Mouse (Mus musculus) 416B (cell line): ENCODE data around the gene 1700016K19Rik.
A peak's percentile ranks its signal among the peaks of the same experiment; 100 is the strongest.

Source experiments
- DNase-seq: peaks from one replicate; pipeline ENCODE4 v3.0.0; 2011; ENCODE audit warnings: low read depth

Gene 1700016K19Rik

GRCm38 (mm10) chr11:75999440-76000155 lies at the start of gene 1700016K19Rik:
Gene 1700016K19Rik (plus strand): TSS chr11:75999912.
- no peak for DNase-seq

- DNase-seq: no peak
These were observed 49.3 kb upstream of the 1700016K19Rik start for GRCm38 (mm10) chr11:75950459-75950858.

DNA sequence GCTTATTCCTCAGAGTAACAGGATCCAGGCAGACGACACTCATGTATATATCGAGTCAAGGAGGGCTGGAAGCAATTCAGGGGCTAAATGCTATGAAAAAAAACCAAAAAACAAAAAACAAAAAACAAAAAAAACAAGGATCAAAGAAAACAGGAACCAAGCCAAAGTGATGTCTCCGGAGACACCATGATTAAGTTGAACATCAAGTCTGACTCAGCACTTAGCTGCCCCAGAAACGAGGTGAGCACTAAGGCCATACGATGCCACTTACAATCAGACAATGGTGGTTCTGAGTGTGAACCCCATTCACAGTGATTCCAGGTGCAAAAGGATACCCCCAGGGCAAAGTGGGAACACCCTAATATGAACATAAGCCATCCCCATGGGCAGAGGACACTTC lies 47.8 kb upstream of the 1700016K19Rik start:
- no peak for DNase-seq

DNA sequence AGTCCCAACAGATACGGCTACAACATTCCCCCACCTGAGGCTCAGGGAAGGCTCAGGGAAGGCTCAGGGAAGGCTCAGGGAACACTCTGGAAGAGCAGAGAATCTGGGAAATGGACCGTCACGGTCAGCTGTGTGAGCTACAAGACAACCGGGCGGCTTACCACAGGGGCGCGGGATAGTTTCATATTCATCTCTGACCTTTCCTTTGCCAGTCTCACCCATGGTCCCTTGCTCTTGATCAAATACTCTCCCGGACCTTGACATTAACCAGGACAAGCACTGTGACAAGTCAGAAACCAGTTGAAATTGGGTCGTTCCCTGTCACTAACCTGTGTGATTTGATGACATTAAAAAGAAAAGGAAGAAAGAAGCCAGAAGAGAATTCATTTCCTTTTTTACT lies 44.8 kb upstream of the 1700016K19Rik start:
- DNase-seq: no peak

DNA sequence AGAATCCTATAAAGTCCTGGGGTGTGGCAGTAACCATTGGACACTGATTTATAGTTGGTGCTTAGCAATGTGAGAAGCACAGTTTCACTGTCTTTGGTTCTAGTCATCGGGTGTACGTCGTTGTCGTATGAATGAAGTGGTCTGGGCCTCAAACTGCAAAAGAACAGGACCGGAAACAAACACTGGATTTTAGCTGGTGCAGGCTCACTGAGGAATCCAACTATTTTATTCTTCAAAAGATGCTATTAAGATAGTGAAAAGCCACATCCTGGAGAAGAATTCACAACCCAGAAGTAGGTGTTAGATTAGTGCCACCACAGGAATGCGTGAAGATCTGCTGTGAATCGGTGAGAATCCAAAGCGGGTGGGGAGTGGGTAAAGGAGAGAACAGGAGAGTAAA lies 43.1 kb upstream of the 1700016K19Rik start:
- no peak for DNase-seq

DNA sequence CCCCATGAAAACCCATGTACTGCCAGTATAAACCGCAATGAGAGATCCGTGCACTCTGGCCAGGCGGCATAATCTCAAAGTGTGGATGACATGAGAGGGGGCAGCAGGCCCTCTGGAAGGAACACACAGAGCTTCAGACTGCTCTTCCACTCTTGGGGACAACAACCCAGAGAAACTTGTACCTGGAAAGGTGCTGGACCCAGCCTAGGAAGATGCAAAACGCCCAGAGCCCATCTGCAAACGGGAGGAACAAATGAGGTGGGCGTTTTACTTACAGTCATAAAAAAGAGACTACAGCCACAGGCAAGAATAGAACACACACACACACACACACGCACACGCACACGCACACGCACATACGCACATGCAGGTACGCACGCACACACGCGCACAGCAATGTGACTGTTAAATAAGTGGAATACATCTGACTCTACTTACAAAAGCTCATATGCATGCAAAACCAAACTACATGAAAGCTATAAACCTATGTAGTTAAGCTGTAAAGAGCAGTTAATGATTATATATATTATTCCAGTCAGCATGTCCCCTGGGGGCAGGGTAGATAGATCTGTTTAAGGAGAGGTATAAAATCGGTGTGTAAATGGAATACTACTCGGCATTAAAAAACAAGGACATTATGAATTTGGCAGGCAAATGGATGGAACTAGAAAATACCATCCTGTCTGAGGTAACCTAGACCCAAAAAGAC lies 42.4 kb upstream of the 1700016K19Rik start:
- DNase-seq: no peak

- DNase-seq: no peak
These were observed 37.9 kb upstream of the 1700016K19Rik start for GRCm38 (mm10) chr11:75961782-75962181.

DNA sequence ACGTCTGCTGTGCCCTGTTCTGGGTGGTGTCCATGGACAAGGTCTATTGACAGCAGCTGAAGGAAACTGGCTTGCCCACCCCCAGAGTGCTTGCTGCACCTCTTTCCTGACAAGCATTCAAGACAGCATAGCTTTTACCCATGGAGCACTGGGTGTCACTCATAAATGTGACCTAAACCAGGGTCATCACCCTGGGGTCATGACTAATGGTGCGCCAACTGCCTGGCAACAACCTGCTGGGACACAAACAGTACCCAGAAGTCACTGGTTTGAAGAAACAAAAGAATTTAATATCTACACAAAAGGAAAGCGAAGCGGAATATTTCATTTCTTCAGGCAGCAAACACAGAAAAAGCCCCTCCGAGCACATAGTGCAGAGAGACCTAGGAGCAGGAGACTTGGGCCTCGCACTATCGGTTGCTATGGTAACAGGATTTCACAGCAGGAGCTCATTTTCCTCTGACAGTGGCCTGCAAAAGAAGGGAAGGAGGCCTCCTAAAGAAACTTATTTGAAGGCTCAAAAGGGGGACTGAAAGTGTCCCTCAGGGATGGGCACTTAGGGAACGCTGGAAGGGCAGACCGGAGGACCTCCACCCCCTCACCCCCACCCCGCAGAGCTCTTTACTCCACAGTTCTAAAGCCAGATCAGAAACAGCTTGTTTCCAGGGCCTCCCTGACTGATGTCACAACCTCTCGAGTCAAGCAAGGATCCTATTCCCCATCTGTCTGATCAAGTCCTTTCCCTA lies 35.8 kb upstream of the 1700016K19Rik start:
- DNase-seq: no peak

- DNase-seq: no peak
These were observed 35.3 kb upstream of the 1700016K19Rik start for GRCm38 (mm10) chr11:75964476-75964730.

DNA sequence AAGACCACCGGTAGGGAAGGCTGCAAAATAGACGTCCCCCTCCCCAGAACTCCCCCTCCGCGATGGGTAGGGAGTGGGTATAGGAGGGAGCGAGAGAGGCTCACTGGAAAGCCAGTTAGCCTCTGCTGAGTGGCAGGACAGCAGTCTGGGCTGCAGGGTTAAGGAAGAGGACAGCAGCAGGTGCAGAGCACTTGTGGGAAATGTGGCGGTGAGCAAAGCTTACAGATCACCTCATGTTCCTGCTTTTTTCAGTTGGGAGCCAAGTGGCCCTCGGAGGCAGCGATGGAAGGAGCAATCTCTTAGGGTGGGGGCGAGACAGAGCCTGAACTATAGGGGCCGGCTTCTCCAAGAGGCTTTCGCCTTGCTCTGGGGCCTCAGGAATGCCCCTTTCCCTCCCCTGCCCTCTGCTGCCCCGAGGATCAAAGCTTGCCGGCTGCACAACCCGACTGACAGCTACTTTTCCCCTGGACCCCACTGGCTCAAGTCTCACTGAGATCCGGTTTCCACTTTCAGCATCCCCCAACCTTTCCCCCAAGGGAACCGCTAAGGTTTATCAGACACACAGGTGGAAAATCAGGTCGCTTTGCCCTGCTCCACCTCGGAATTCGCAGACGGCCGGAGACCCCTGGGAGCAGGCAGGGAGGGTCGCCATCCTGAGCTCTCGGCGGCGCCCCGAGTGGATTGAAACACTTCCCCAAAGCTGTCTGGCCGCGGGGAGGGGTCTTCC lies 33.9 kb upstream of the 1700016K19Rik start:
- DNase-seq: no peak

DNA sequence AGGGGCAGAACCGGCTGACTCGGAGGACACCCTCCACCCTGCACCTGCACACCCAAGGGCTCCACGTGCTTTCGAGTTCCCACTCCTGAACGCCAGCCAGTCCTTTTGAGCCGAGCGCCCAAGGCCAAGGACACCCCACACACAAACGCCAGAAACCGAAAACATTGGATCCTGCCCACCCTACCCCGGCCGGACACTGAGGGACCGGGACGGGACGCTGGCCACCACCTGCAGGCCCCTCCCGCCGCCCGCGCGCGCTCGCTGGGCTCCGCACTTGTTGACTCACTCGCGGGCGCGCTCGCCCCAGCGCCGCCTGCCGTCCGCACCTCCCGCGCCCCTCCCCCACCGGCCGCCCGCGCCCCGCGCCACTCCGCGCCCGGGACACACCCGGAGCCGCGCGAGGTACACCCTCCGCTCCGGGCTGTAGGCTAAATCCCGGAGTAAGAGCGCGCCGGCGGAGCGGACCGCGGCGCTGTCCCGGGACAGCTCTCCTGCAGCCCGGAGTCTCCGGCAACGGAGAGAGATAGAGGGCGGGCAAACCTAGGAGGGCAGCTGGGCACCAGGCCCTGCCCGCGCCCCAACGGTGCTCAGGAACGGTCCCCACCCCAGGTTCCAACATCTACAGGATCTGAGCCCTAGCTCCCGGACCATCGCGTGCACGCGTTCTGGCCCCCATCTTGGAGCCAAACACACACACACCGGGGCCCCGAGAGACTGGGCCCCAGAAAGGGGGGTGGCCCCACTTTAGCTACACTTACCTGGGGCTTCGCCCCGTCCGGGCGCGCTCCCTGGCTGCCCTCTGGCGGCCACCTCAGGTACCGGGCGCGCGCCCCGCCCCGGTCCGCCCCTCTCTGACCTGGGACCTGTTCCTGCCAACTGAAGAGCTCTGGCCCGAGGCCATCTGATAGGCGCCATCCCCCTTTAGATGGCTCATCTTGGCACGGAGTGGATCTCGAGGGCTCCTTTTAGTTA lies 33.0 kb upstream of the 1700016K19Rik start:
- DNase-seq: peak; percentile 42

- DNase-seq: no peak
These were observed 31.0 kb upstream of the 1700016K19Rik start for GRCm38 (mm10) chr11:75968761-75969160.

DNA sequence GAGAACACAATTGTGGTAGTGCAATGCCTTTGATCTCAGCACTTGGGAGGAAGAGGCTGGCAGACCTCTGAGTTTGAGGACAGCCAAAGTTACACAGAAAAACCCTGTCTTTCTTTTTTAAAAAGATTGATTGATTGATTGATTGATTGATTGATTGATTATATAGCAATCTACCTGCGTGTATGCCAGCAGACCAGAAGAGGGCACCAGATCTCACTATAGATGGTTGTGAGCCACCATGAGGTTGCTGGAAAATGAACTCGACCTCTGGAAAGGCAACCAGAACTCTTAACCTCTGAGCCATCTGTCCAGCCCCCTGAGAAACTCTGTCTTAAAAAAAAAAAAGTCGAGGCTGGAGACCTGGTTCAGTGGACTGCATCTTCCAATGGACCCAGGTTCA lies 29.1 kb upstream of the 1700016K19Rik start:
- no peak for DNase-seq

DNA sequence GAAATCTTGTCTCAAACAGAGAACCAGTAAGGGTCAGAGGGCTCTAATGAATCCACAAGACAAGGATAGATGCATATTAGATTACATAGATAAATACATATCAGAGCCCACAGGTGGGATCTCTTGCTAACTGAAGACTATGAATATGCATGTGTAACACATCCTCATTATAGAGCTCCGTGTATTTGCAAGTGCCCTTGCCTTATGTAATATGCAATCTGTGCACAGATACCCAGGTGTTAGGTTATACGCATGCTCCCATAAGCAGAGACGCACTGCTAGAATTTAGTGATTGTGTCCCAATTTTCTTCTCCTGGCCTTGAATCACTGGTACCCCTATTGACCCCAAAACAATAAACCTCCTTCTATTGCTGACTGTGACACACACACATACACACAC lies 27.5 kb upstream of the 1700016K19Rik start:
- no peak for DNase-seq

DNA sequence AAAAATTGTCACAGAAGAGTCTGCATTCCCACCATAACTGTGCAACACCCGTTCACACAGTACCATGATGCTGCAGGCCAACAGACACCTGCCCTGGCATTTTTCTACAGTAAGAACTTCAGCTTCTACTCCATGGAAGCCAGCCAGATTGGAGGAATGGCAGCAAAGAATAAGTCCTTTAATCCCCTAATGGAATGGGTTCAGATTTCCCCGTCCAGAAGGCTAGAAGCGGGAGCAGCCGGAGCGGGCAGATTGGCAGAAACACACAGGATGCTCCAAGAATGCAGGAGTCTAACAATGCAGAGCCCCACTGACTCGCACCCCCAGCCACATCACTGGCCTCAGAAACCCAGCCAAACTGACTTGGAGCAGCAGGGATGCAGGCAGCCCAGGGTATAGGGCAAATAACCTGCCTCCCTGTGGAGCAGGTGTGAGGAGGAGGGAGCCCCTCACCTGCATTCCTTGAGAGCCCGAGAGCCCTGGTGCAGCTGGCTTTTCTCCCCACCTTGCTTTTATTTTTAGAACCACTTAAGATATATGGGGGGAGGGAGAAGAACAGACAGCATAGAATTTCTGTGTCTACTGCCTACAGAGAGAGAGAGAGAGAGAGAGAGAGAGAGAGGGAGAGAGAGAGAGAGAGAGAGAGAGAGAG lies 26.7 kb upstream of the 1700016K19Rik start:
- DNase-seq: no peak

- no peak for DNase-seq
These were observed 25.7 kb upstream of the 1700016K19Rik start for GRCm38 (mm10) chr11:75973988-75974387.

- no peak for DNase-seq
These were observed 23.0 kb upstream of the 1700016K19Rik start for GRCm38 (mm10) chr11:75976748-75977147.

- no peak for DNase-seq
These were observed 21.7 kb upstream of the 1700016K19Rik start for GRCm38 (mm10) chr11:75978051-75978450.

DNA sequence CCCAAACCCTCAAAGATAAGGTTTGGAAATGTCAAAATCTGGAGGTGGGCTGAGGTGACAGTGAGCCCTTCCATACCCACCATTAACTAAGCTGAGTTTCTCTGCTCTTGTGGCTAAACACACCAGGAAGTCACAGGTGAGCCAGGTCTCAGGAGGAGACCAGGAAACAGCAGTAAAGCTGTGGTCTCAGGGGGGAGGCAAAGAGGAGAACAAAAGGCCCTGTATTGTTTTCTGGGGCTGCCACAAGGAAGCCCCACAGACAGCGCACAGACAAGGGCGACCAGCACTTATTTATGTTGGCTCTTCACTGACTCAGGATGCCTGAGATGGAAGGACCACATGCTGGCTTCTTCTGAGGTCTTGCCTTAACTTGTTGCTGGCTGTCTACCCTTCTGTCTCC lies 19.3 kb upstream of the 1700016K19Rik start:
- DNase-seq: no peak

- peak; percentile 63 for DNase-seq
These were observed 16.5 kb upstream of the 1700016K19Rik start for GRCm38 (mm10) chr11:75983194-75983593.

- DNase-seq: no peak
These were observed 15.1 kb upstream of the 1700016K19Rik start for GRCm38 (mm10) chr11:75984581-75984980.
